Mouse (Mus musculus) right cerebral cortex, adult 18-20 months (tissue): ENCODE measurements around the gene Olfr694.
"Not testable (repeated sequence)": the region's sequence is repeated elsewhere in the genome, so short reads cannot be mapped to it uniquely, and the experiment has no call there.

Experiments
- DNase-seq: peaks from one replicate; pipeline ENCODE4 v3.0.0; 2022; ENCODE audit warnings: mixed read lengths

Olfr694 gene

GRCm38 (mm10) chr7:106691714-106692113 is at the start of gene Olfr694:
Gene Olfr694, minus strand, starts transcription at chr7:106691814.
- DNase-seq, result no peak

- no peak for DNase-seq
Measured at GRCm38 (mm10) chr7:106737028-106737427, 45.4 kb upstream of the Olfr694 start.

GRCm38 (mm10) chr7:106733717-106734116 is 42.1 kb upstream of the Olfr694 start:
- DNase-seq, result no peak

- not testable (repeated sequence) for DNase-seq
Measured at GRCm38 (mm10) chr7:106725654-106726053, 34.0 kb upstream of the Olfr694 start.

- no peak for DNase-seq
Measured at GRCm38 (mm10) chr7:106716296-106716695, 24.7 kb upstream of the Olfr694 start, which contains the start of gene Olfr695. Gene Olfr695, minus strand, starts transcription at chr7:106716396.

GRCm38 (mm10) chr7:106711463-106711862 is 19.8 kb upstream of the Olfr694 start:
- no peak for DNase-seq

GRCm38 (mm10) chr7:106707705-106708104 is 16.1 kb upstream of the Olfr694 start:
- not testable (repeated sequence) for DNase-seq

- DNase-seq, result no peak
Measured at GRCm38 (mm10) chr7:106696891-106697290, 5.3 kb upstream of the Olfr694 start.

GRCm38 (mm10) chr7:106692976-106693375 is 1.4 kb upstream of the Olfr694 start:
- no peak for DNase-seq

- no peak for DNase-seq
Measured at GRCm38 (mm10) chr7:106685382-106685781, 6.2 kb downstream of the Olfr694 start.

- no peak for DNase-seq
Measured at GRCm38 (mm10) chr7:106680484-106680883, 11.1 kb downstream of the Olfr694 start, which contains the start of gene Olfr693. Gene Olfr693, minus strand, starts transcription at chr7:106680584.

GRCm38 (mm10) chr7:106652344-106652652 is 39.3 kb downstream of the Olfr694 start:
- no peak for DNase-seq

GRCm38 (mm10) chr7:106651555-106652343 is 39.9 kb downstream of the Olfr694 start:
- no peak for DNase-seq

GRCm38 (mm10) chr7:106649774-106650173 is 41.8 kb downstream of the Olfr694 start:
- DNase-seq, result no peak

- DNase-seq, result no peak
Measured at GRCm38 (mm10) chr7:106645261-106645660, 46.4 kb downstream of the Olfr694 start.

- no peak for DNase-seq
Measured at GRCm38 (mm10) chr7:106644222-106644870, 47.3 kb downstream of the Olfr694 start.

- no peak for DNase-seq
Measured at GRCm38 (mm10) chr7:106640839-106641238, 50.8 kb downstream of the Olfr694 start.

- no peak for DNase-seq
Measured at GRCm38 (mm10) chr7:106635560-106635959, 56.1 kb downstream of the Olfr694 start.
